Mouse (Mus musculus) megakaryocyte, embryonic 14.5 days (primary cell): ENCODE results near the gene Me3.

Experiments used
- FLI1 ChIP-seq: IDR thresholded peaks from 2 replicates; pipeline ENCODE4 v1.6.1; 2012; ENCODE audit warnings: low read length, inconsistent platforms, mixed read lengths
- GATA1 ChIP-seq: IDR thresholded peaks from 3 replicates; pipeline ENCODE4 v1.6.1; 2012; ENCODE audit warnings: mixed read lengths, low read length, inconsistent platforms, borderline replicate concordance

DNA sequence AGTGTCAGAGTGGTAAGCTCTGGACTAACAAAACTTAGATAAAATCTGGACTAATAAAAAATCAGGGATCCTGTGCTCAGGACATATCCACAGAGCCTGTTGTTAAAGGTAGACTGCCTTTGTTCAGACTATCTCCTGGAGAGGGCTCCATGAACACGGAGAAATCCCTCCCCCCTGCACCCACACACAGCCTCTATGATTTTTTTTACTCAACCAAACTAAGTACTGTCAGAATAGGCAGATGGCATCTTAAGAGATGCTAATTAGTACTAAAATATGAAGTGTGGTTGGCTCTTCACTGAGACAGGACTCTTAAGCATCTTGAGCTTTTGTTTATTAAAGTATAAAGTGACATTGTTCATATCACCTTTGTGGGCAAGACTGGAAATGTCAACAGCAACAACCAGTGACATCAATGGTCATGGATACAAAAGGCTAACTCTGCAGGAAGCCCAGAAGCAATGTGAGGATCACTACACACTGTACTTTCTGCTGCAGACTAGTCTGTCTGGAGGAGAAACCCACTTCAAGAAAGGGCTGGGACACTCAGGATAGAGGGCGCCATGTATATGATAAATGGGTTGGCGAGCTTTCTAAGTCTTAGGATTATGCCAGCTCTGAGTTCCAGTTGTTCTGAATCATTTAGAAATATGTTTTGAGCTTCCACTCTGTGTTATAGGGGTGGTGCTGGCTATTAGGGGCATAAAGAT lies 41.5 kb upstream of the Me3 start:
- TF ChIP-seq GATA1 (no peak), FLI1 (no peak)
